Mouse (Mus musculus) layer of hippocampus, adult 9-10 months (tissue): Measurements from ENCODE around the gene Rrn3.
"Not testable (repeated sequence)": the region's sequence is repeated elsewhere in the genome, so short reads cannot be mapped to it uniquely, and the experiment has no call there.

Experiments used
- DNase-seq: peaks from one replicate; pipeline ENCODE4 v3.0.0; 2022; ENCODE audit warnings: low spot score

The Rrn3 gene

DNA sequence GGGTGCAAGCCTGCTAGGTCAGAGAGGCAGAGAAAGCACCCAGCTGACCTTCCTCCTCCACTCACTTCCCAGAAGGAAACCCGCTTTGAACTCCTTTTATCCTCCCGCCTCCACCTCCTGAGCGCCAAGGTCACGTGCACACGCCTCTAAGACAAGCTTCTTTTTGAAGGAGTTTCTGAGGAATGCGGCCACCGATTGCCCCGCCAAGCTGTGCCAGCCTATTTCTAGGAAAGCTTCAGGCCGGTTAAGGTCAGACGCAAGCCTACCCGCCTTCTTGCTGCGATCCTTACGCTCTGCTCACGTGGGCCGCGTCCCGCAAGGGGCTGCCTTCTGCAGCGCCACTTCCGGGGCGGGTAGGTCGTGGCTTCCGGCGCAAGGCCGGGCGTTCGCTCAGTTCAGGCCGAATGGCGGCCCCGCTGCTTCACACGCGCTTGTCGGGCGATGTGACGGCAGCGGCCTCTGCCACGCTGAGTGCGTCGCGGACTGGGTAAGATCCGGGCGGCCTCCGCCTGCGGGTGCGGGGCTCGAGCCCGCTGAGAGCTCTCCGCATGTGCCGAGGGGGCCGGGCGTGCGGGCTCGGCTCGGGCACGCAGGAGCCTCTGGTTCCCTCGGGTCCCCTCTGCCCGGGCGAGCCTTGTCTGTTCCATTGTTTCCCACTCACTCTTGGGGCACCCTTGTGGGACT is at the start of gene Rrn3:
Rrn3 (plus strand) TSS at position 356 of the 684 bp plus-strand sequence.
- peak; percentile 67 for DNase-seq

DNA sequence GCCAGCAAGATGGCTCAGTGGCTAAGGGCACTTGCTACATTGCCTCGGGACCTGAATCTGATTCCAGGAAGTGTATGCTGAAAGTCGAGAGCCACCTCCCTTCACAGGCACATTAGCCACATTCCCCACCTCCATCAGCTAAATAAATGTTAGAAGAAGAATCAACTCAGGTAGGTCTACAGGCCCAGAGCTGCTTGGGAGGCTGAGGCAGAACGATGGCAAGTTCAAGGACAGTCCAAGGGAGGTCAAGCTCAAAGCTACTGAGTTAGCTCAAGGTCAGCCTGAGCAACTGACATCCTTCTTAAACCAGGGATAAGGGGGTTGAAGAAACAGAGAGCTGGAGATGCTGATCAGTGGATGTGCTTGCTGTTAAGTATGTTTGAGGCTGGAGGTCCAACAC is 47.7 kb upstream of the Rrn3 start:
- no peak for DNase-seq

DNA sequence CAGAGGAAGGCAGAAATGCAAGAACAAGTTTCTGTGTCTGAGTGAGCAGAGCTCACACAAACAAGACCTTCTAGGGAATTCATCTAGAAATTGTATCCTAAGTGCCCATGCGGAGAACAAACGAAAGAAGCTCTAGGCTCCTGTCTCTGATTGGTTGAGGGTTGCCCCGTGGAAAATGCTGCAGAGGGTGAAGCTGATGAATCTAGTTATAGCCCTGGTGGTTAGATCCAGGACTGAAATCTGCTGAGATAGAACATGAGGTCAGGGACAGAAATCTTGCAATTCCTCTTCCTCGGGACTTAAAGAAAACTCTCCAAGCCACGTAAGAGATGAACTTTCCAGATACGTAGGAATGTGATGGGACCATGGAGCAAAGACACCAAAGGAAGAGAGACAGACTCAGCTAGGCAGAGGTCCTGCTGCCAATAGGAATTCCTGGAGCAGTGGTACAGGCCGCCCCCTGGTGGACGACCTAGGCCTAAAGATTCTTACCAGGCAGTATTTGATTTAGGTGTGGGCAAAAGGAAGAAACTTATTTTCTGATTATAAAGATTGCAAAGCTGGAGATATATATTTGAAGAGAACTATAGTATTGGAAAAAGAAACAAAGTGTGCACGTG is 46.9 kb upstream of the Rrn3 start:
- DNase-seq: peak; percentile 32

DNA sequence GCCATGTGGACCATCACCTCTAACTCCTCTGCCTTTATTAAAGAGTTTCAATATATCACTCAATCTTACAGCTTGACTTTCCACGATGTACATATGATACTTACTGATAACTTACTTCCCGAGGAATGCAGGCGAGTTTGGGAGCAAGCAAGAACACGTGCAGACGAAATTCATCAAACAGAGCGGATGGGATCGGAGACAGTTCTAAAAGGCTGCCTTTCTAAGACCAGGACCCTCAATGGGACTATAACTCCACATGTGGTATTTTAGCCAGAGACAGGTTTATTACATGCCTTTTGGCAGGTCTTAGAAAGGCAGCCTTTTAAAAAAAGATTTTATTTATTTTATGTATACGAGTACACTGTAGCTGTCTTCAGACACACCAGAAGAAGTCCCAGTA is 44.5 kb upstream of the Rrn3 start:
- no peak for DNase-seq

DNA sequence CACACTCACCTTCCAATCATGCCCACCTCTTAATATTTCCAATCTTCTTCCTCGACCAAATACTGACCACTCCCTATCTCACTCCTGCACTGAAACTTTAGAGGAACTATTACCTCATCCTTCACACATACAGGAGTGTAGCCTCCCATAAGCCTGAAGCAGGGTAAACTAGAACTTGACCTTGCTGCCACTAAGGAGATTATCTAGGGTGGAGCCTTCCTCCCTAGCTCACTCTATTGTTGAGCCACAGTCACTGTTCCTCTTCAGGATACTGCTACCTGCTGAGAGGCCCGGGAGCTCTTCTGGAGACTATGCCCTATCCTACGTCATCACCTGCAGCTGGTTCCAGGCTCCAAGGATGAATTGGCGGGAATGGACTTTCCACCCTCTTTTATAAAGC is 41.5 kb upstream of the Rrn3 start:
- not testable (repeated sequence) for DNase-seq

DNA sequence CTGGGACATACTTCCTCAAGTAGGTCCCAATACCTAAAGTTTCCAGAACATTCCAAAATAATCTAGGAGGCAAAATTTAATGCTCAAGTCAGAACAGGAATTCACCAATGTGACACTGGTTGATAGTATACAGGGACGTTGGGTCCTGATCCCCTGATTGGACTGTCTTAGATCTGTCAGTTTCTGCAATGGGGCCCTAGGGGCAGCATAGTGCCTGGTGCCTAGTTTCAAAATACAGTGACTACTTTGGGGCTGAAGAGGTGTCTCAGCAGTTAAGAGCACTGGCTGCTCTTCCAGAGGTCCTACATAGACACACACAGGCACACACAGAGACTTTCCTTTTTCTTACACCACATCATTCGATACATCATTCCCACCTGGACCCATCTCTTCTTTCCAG is 39.7 kb upstream of the Rrn3 start:
- no peak for DNase-seq

DNA sequence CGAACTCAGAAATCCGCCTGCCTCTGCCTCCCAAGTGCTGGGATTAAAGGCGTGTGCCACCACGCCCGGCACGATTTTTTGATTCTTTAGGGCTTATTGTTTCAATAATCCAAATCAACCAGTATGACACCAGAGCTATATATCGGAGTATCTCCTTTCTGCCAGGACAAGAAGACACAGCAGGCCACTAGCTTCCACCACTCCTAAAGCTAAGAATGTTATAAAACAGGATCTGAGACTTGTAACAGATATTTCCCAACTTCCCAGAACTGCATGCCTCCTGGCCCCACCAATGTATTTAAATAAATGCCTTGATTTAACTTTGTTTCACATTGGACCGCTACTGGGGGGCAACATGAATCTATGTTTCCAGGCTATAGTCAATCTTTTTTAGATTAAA is 32.8 kb upstream of the Rrn3 start:
- no peak for DNase-seq

DNA sequence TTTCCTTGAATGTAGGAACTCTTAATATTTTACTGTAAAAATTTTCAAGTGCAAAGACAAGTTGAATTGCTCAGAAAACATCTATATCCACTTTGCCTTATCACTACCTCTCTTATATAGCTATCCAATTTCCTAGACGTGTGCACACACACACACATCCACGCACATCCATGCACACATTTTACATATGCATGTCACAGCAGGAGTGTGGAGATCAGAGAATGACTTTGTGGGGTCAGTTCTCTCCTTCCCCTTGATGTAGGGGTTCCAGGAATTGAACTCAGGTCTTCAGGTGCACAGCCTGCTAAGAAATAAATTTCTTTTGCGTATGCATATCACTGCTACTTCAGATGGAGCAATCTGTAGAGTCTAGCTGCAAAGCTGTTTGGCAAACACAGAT is 32.4 kb upstream of the Rrn3 start:
- no peak for DNase-seq

DNA sequence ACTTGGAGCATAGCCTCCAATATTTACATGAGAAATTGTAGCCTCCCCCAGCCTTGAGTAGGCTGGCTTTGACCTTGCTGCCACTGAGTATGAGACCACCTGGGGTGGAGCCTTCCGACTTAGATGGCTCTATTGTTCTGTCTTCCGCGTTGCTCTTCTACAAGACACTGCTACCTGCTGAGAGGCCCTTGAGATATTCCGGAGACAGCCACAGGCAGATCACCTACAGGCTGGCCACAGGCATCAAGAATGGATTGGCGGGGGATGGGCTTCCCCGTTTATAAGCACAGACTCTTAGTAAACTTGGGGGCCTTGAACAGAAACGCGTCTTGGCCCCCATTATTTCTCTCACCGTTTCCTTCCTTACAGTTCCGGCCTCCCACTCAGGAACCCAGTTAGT is 31.7 kb upstream of the Rrn3 start:
- not testable (repeated sequence) for DNase-seq

DNA sequence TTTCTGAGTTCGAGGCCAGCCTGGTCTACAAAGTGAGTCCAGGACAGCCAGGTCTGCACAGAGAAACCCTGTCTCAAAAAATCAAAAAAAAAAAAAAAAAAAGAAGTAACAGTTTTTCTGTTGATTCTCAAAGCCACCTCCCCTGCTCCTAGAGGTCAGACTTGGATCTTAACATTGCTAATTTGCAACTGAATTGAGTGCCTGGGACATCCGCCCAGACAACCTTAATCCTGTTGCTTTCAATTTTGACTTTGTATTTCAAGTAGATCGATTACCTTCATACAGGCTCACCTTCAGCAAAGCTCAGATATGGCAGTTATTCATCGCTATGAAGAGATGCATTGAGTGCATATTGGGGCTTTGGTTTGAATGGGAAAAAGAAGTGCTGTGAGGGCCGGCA is 31.2 kb upstream of the Rrn3 start:
- no peak for DNase-seq

DNA sequence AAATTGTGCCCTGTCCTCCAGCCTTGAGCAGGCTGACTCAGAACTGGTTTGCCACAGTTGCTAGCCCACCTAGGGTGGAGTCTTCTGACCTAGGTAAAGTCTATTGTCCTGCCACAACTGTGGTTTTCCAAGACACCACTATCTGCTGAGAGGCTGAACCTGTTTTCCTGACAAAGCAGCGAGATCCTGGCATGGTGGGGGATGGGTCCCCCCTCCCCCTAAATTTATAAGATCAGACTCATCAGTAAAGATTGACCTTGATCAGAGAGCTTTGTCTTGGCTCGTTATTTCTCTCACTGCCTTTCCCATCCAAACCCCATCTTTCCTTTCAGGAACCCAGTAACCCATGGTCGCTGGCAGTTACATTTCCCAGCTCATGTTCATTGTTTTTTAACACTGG is 30.5 kb upstream of the Rrn3 start:
- no peak for DNase-seq

DNA sequence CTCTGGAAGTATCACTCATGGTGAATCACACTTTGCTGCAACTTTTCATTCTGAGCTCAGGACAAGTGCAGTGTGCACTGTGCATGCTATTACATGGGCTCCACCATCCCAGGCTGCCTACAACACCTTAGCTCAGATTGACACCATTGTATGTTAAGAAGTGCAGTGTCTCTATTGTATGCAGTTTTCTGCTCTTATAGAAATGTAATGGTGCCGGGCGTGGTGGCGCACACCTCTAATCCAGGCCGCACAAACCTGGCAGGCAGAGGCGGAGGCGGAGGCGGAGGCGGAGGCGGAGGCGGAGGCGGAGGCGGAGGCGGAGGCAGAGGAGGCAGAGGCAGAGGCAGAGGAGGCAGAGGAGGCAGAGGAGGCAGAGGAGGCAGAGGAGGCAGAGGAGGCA is 29.9 kb upstream of the Rrn3 start:
- DNase-seq: no peak

DNA sequence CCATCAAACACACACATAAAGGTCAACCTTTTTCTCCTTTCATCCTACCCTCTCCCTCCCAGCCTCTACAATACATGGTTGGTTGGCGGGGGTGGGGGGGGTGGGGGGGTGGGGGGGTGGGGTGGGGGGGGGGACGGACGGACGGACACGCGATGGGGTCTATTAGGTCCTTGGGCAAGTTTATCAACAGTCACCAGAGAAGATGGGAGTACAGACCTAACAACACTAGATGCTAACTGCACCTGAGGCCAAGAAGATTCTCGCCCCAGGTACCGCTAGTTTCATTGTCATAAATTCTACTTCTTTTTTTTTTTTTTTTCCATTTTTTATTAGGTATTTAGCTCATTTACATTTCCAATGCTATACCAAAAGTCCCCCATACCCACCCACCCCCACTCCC is 26.5 kb upstream of the Rrn3 start:
- no peak for DNase-seq

DNA sequence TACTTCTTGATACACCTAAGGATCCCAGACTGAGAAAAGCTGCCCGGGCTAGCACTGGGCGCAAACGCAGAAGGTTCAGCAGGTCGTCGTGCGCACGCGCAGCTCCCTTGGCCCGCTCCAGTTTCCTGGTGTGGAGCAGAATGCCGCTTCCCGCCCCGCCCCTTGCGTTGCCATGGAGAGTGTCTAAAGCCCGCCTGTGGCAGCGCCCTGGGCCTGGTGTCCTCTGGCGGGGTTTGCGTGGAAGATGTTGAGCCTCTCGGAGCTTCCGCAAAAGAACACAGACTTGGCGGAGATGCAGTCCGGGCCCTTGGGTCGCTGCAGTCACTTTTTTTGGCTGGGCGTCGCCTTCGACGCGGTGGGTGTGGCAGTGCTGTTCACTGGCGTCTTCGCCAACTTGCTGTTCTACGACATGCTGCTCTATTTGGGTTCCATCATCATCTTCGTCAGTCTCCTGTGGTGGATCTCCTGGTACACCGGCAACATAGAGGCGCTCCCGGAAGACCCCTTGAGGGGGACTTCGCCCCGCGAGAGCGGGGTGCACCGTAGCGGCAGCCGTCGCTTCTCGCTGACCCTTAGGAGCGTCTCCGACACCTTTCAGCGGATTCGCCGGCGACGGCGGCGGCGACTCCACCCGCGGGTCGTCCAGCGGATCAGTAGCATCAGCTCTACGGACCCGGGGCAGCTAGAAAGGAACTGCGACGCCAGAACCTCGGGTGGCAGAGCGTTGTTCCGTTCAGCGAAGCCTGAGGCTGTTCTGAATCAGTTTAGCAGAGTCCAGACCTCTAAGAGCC is 25.9 kb upstream of the Rrn3 start:
- DNase-seq: peak; percentile 77

DNA sequence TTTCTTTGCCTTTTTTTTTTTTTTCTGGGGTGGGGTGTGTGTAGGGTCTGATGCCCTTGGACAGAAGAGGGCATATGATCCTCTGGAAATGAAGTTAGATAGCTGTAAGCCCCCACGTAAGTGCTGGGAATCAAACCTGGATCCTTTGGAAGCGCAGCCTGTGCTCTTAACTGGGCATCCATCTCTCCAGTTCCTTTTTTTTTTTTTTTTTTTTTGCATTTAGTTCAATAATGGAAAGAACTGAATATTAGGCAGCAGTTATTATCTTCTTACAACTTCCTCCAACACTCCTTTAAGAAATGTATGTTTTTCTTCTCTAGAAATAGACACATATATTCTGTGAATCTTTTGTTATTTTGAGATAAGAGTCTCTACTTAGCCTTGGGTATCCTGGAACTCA is 22.7 kb upstream of the Rrn3 start:
- no peak for DNase-seq

DNA sequence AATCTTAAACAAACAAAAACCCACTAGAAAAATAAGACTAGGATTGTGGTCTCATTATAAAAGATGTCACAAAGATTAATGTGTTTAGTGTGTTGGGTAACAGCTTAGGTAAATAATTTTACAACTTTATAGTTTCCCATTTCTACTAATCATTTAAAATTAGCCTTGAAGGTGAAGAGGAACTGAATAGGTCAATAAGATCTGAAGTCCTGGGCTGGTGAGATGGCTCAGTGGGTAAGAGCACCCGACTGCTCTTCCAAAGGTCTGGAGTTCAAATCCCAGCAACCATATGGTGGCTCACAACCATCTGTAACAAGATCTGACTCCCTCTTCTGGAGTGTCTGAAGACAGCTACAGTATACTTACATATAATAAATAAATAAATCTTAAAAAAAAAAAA is 17.7 kb upstream of the Rrn3 start:
- not testable (repeated sequence) for DNase-seq

DNA sequence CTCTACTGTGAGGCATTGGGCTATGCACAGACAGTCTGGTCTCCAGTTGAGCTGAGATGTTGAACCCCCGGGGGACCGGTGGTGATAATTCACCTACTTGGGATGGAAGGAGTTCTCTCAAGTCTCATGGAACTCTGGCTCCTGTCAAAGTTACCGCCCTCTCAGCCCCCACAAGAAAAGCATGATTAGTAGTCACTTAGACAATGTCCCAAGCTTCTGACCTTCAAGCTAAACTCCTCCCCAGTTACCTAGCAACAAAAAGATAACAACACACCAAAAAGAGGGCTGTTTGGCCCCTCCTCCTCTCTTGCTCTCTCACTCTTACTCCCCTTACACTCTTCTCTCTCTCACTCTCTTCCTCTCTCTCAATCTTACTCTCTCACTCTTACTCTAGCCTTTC is 16.0 kb upstream of the Rrn3 start:
- DNase-seq: no peak

DNA sequence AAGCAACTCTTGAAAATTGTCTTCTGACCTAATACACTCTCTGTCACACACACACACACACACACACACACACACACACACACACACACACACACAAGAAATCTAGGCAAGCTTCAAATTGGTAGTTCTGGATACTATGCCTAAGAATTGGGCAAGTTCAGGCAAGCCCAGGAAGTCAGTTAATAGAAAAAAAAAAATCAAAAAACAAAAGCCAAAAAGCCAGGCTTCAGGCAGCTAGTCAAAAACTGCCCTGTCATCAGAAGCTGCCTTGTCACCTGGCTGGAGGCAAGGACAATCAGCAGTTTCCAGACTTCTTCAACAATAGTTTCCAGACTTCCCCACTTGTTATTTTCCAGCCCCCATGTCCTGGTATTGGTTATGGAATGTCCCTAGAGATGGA is 14.1 kb upstream of the Rrn3 start:
- DNase-seq: no peak

DNA sequence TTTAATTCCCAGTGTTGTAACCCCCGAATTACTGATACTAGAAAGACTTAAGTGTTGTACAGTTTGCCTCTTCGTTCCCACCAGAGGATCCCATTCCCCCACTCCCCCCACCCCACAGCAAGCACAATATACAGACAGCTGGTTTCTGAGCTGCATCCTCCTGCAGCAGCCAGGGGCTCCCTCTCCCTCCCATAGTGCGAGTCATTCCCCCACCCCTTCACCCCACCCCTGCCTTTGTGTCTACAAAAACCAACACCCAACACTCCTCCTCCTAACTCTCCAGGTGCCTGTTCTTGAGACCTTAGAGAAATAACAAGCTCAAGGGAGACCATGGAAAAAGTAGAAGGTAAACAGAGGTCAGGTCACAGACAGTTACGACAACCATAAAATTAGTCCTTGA is 8.9 kb upstream of the Rrn3 start:
- not testable (repeated sequence) for DNase-seq

DNA sequence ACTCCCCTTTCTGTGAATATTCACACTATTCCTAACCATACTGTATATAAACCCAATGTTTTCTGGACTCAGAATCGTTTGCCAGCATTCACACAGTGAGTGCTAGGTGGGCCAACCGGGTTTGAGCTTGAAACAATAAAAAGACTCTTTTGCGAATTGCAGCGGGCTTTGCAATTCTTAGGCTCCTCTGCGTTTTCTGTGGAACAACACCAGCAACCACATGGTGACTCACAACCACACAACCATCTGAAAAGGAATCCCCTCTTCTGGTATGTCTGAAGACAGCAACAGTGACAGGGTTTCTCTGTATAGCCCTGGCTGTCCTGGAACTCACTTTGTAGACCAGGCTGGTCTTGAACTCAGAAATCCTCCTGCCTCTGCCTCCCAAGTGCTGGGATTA is 8.5 kb upstream of the Rrn3 start:
- DNase-seq: not testable (repeated sequence)

DNA sequence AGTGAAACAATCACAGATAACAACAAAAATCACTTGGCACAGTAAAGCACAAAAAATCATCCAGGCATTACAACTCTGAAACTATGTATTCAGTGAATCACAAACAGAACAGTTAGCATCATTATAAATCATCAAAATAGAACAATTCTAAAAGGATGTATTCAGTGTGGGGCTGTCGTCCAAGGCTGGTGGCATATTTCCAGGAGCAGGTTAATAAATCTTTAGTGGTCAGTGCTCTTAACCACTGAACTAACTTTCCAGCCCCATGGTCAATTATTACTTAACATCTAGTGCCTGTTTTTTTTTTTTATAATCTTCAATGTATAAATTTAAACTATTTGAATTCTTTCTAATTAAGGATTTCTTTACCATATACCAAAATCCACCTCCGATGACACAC is 6.5 kb upstream of the Rrn3 start:
- not testable (repeated sequence) for DNase-seq

DNA sequence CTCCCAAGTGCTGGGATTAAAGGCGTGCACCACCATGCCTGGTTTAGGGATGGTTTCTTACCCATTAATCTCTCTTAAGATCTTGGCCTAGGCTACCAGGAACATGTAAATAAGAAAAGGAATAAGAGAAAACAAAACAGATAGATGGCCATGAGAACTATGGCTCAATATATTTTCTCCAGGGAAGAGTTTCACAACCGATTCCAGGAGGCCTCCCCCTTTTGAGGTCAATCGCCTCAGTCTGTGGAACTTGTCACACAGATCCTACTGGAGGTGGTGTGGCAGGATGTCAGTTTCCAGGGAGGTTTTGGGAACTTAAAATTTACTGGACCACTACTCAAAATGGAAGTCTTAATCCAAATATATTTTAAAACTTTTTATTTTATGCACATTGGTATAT is 5.9 kb upstream of the Rrn3 start:
- DNase-seq: not testable (repeated sequence)

DNA sequence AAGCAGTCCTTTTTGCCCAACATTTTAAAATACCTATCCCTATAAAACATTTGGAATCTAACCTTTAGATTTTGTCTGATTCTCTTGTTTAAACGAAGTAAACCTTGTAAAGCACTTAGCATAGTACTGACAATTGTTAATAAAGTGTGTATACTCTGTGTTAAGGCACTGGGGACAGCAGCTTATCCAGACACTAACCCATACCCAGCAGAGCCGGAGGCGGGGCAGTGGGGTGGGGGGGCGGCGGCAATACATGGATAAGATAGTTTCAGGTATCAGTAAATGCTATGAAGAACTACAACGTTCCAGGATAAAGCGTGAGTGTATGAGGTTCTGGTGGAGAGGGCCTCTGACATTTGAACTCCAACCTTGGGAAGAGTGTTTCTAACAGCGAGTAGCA is 708 bp downstream of the Rrn3 start:
- DNase-seq: no peak
